Mouse (Mus musculus) testis, adult 2 months (tissue): ENCODE data around the gene C8g.

Experiments used
- CTCF ChIP-seq: fragments of 200-500 bp; IDR thresholded peaks from 2 replicates; pipeline ENCODE4 v1.5.1; 2012; ENCODE audit warnings: low read depth, mild to moderate bottlenecking, inconsistent platforms, low read length, moderate library complexity; ENCODE audit not compliant: control insufficient read depth, insufficient read depth, insufficient replicate concordance
- POLR2A ChIP-seq: fragments of 200-500 bp; IDR thresholded peaks from 2 replicates; pipeline ENCODE4 v1.6.1; 2012; ENCODE audit warnings: low read depth, mild to moderate bottlenecking, inconsistent platforms, low read length, moderate library complexity; ENCODE audit not compliant: control insufficient read depth

GRCm38 (mm10) chr2:25458911-25459310 is 42.6 kb downstream of the C8g start:
- TF ChIP-seq CTCF (no peak), POLR2A (no peak)
